Mouse (Mus musculus): Measurements from ENCODE around the gene Olfr828. TPM values are rescaled to one million over a fixed set of nuclear protein-coding genes. Genes with fewer than 3 reads are reported as not detected.

The Olfr828 gene
- not detected for polyA plus RNA-seq (2017; shearing (Covaris generic))

GRCm38 (mm10) chr9:18819426-18819825 lies at the start of gene Olfr828:
Olfr828 (minus strand) TSS chr9:18819526.

GRCm38 (mm10) chr9:18854633-18855032 lies 35.3 kb upstream of the Olfr828 start, which contains the start of gene Olfr829:
Olfr829 (plus strand) TSS chr9:18854933.

Other genes with a start within 250 kb of the Olfr828 start
- not detected for gene Muc16, start 145.0 kb downstream of the Olfr828 start, polyA plus RNA-seq (2017; shearing (Covaris generic))
- gene Olfr24, start 55.5 kb downstream of the Olfr828 start, polyA plus RNA-seq (2017; shearing (Covaris generic)) = 0.14 TPM
- gene Olfr829, start 35.4 kb upstream of the Olfr828 start, polyA plus RNA-seq (2017; shearing (Covaris generic)) = not detected
- not detected for gene Olfr830, start 55.2 kb upstream of the Olfr828 start, polyA plus RNA-seq (2017; shearing (Covaris generic))
- not detected for gene Olfr832, start 117.6 kb upstream of the Olfr828 start, polyA plus RNA-seq (2017; shearing (Covaris generic))
- not detected for gene Olfr834, start 168.5 kb upstream of the Olfr828 start, polyA plus RNA-seq (2017; shearing (Covaris generic))
- not detected for gene Olfr835, start 213.2 kb upstream of the Olfr828 start, polyA plus RNA-seq (2017; shearing (Covaris generic))